Mouse (Mus musculus) CH12.LX (cell line): ENCODE results near the gene Tecta.

Source experiments
- CTCF ChIP-seq, 2 experiments: IDR thresholded peaks in 1 of 2; conservative IDR thresholded peaks in 1 of 2; 2 replicates each; pipeline ENCODE4 v1.5.1; 2011 to 2012; ENCODE audit warnings: low read depth in 2 of 2, low read length in 2 of 2, improper control_type of control experiment in 1 of 2, inconsistent platforms in 1 of 2, mild to moderate bottlenecking in 1 of 2, moderate library complexity in 1 of 2
- GABPA ChIP-seq: IDR thresholded peaks from 2 replicates; pipeline ENCODE4 v1.6.1; 2012; ENCODE audit warnings: low read depth, low read length, improper control_type of control experiment, inconsistent platforms; ENCODE audit not compliant: insufficient replicate concordance
- MAX ChIP-seq: IDR thresholded peaks from 2 replicates; pipeline ENCODE4 v1.6.1; 2011; ENCODE audit warnings: low read length, improper control_type of control experiment
- USF2 ChIP-seq: conservative IDR thresholded peaks from 2 replicates; pipeline ENCODE4 v1.6.1; 2011; ENCODE audit warnings: low read depth, low read length, improper control_type of control experiment
- ZC3H11A ChIP-seq: IDR thresholded peaks from 2 replicates; pipeline ENCODE4 v1.6.1; 2012; ENCODE audit warnings: low read depth, mild to moderate bottlenecking, inconsistent platforms, low read length, improper control_type of control experiment

DNA sequence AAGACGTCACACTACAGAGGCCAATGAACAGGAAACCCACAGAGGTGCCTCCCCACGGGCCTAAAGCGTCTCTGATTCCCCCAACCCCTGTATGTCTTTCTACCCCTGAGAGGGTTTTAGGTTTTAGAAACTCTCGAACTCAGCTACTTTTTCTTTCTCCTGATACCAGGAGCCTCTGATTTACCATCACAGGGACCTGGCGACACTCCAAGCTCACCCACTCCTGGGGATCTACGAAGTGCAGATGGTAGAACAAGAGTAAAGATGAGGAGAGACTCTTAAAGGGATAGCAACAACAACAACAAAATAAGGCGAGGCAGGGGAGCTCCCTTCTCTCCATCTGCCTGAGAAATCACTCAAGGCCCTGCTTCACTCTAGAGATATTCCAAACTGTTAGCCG lies 12.7 kb downstream of the Tecta start:
- TF ChIP-seq CTCF (conservative IDR thresholded peaks at IDR 0.05 in 1 of 2, IDR thresholded peaks at IDR 0.05 in 1 of 2; ENCODE audit: low read depth in 2 of 2, low read length in 2 of 2) (no peak), MAX (no peak), USF2 (no peak), ZC3H11A (no peak), GABPA (no peak)
